Mouse (Mus musculus): ENCODE data around the gene Psme4. TPM values are rescaled to one million over a fixed set of nuclear protein-coding genes. Genes with fewer than 3 reads are reported as not detected.

Gene Psme4
- total RNA-seq, 2 experiments from 2014 or later, result 51.2 to 60.7 TPM

Other genes starting within 250 kb of the Psme4 start
- 10 to 100 TPM; 26.3 to 26.8 TPM for gene Acyp2, start 122.1 kb upstream of the Psme4 start, total RNA-seq (2021)
- gene Gpr75, start 113.6 kb downstream of the Psme4 start, total RNA-seq (2021), result 1 to 10 TPM; 7.1 to 9.1 TPM
- 10 to 100 TPM; 16.7 to 19.8 TPM for gene Asb3, start 113.7 kb downstream of the Psme4 start, total RNA-seq (2021)
- gene Erlec1, start 182.6 kb downstream of the Psme4 start, total RNA-seq (2021), result 10 to 100 TPM; 54.0 to 56.0 TPM
- 10 to 100 TPM; 14.8 to 16.0 TPM for gene Chac2, start 214.6 kb downstream of the Psme4 start, total RNA-seq (2021)